Mouse (Mus musculus) erythroblast, adult 5-6 weeks (primary cell): Measurements from ENCODE around the gene Creld2. TPM values are rescaled to one million over a fixed set of nuclear protein-coding genes. Genes with fewer than 3 reads are reported as not detected.

Experiments used
- ATAC-seq: replicated peaks from 2 replicates; pipeline ENCODE4 v1.8.0; 2016; ENCODE audit warnings: moderate number of reproducible peaks, mild to moderate bottlenecking, moderate TSS enrichment, inconsistent platforms; ENCODE audit not compliant: poor library complexity, low FRiP score, severe bottlenecking
- total RNA-seq, 2 experiments: library from RNA; stranded (forward) in 1 of 2; stranded (reverse) in 1 of 2; fragments of 150-400 nt in 1 of 2; fragments of 200-764, 138-1000 nt in 1 of 2; gene quantifications; 2 replicates each; pipeline versions ENCODE4 v1.2.3 to v1.2.4; 2015 to 2017; ENCODE audit warnings: low replicate concordance in 2 of 2

The Creld2 gene
- total RNA-seq, 2 experiments from 2014 or later = 16.7 to 17.6 TPM

DNA sequence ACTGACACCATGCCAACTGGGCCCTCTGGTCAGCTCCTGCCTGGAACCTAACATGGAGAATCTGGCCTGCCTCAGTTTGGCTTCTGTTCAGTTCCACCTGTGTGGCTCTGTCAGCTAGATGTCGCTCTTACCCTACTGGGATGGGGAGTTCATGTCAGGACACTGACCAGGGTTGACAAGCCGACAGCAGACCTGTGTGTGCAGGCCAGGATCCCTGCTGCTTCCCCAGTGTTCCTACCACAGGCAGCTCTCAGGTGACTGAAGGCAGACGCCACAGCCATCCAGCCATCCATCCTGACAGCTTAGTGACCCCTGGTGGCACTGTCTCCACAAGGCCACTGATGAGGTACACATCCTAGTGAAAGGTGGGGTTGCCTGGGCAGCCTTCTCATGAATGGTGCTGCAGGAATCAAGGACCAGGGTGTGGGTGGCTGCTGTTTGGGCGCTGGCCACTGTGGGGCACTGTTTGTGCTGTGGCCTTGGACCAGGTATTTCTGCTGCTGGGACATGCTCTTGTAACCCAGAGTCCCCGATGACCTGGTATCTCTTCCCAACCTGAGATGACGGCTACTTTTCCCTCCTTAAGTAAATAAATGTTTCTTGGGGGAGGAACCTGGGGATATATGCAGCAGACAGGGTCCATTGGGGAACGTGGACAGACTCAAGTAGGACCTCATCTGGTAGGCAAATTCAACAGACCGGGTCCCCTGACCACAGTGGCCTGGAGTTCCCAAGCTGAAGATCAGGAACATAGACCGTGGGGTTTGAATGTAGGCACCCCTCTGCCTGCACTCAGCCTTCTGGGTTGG is 8.7 kb downstream of the Creld2 start:
- peak; percentile 76 for ATAC-seq

DNA sequence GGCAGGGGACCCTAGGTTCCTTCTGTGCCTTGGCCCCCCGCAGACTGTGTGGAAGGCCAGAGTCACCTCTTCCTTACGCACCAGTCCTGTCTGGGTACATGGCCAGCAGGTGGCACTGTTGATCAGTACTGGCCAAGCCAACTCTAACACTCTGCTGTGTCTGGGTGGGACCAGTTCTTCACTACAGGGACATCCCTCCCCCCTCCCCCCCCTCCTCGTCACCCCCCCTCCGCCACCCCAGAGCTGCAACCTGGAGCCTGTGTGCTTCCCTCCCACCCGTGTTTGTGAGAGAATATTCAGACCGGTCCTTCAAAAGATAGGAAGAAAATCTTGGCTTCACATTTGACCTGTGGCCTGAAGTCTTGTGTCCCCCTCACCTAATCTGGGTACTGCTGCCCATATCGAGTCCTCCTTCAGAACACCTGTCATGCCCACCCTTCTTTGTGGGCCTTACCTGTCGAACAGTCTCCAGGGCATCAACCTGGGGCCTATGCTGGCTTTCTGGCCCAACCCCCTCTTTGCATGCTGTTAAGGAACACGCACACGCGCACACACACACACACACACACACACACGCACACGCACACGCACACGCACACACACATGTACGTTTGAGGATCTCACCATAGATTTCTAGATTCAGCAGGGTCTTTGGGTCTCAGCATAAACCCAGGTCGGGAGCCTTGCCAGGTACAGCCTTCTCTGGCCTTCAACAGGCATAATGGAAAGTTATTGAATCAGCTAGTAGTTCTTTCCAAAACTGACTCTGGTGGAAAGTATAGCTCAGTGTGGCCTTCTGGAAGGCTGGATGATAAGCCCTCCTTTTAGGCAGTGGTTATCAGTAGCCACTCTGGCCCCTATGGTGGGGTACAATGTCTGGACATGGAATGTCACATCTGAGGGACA is 9.6 kb downstream of the Creld2 start:
- peak; percentile 74 for ATAC-seq

DNA sequence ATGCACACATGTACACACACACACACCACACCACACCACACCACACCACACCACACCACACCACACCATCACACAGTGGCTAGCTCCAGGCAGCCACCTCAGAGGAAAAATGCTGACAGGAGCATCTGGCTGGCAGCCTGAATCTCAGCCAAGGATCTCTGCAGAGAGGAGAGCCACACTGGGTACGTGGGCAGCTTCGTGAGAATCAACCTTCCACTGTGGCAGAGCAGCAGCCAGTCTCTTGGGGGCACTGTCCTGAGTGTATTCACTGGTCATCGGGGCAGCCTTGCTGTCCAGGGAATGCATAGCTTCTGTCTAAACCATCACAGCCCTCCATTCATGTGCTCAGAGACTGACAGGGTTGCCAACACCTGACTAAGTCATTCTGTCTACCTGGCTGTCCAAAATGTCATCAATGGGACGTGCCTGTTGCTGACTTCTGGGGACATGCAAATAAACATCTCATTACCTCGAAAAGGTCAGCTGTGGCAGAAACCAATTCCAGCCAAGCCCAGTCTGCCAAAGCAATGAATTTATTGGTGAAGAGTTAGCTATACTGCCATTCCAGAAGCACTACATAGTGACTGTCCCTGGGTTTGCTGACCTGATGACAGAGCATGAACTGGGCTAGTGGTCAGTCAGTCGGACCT is 10.5 kb downstream of the Creld2 start:
- no peak for ATAC-seq

DNA sequence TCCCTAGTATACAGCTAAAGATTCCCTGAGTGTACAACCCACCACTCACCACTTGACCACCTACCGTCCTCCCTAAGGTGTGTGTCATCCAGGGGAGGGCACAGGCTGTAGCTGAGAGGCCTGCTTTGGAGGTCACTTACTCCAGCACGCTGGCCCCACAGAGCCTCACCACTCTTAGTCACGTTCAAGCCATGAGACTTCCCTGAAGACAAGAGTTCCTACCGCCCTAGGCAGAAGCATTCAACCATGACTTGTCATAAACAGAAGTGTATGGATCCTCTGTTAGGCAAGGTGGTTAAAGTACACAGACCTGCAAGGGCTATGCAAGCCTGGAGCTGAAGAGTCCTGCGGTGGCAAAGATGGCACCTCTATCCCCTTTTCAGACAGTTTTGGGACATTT is 11.2 kb downstream of the Creld2 start:
- no peak for ATAC-seq

DNA sequence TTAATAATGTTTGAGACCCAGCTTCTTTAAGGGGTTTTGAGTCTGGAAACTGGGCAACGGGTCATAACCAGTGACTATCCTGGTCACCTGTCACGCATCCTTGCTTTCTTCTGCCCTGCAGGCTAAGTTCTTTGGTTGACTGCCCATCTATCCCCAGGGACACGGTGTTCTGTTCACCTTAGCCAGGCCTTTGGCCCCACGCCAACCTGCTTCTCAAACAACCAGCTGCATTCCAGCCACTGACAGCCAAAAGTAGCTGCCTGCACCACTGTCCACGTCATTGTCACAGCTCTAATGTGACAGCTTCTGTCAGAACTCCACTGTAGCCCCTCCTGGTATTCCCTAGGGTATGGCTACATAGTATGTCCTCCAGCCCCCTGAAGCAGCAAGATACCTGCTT is 12.0 kb downstream of the Creld2 start:
- no peak for ATAC-seq

DNA sequence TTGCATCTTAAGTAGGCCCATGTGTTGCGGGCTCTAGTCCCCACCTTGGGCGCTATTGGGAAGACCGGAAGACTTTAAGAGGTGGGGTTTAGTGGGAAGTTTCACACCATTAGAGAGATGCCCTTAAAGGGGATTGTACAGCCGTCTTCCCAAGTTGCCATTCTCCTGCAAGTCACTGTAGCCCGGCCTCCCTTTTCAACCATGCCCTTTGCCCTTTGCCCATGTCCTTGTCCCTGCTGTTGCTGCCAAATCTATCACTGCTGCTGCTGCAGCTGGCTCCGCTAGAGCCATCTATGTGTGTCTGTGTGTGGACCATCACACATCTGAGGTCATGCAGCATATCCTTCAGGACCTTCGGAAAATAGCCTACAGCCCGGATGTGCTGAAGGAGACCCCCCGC is 13.1 kb downstream of the Creld2 start:
- ATAC-seq = no peak

DNA sequence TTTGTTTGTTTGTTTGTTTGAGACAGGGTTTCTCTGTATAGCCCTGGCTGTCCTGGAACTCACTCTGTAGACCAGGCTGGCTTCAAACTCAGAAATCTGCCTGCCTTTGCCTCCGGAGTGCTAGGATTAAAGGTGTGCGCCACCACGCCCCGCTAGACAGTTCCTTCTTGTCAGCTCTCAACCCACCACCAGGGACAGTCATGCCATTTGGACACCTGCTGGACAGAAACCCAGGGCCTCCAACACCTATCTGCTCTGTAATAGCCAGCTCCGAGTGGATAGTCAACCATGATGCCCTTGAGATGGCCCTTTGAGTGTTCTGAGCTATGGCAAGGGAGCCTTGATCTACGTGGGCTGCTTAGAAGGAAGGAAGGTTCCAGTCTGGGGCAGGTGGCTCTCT is 16.6 kb downstream of the Creld2 start:
- no peak for ATAC-seq

DNA sequence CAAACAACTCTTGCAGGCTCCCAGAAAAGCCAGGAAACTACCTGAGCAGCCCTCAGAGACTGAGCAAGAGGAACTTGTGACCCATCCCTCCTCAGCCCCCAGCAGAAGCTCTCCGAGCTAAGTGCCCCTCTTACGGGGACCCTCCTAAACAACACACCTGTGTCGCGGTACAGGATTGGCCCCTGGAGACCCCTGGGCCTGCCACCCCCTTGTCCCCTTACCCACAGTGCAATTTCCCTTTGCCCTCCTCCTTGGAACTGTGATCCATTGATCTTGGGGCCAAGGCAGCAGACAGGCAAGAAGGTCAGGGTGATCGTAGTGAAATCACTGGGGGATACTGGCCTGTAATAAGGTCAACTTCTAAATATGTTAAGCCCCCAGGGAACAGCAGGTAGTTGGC is 17.1 kb downstream of the Creld2 start:
- ATAC-seq = no peak

DNA sequence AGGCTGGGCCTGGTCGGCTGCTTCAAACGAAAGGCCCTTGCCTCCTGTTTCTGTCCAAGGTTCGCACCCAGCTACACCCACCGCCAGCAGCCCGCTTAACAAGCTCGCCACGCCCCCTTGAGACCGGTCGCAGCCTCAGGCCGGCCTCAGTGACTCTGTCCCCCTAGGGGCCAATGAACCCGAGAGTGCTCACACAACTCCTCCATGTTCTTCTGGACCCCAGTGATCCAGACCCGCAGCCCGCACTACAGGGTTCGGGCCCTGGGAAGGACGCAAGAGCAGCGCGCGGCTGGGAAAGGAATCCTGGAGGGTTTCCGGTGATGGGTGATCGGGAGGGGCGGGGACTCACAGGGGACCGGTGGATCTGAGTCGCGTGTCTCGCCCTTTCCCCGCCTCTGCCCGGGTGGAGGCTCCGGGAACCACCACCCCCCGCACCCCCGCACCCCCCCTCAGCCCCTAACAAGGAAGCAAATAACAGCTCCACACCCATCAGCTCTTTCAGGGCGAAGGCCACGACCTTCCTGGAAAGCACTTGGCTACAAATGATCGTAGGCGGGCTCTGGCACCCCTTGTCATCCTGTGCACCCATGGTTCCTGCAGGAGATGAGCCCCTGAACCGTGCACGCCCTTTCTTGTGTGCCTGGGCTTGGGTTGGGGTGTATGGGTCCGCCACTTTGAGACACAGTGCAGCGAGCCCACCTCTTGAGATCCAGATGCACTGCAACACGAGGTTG is 17.9 kb downstream of the Creld2 start:
- ATAC-seq = no peak

DNA sequence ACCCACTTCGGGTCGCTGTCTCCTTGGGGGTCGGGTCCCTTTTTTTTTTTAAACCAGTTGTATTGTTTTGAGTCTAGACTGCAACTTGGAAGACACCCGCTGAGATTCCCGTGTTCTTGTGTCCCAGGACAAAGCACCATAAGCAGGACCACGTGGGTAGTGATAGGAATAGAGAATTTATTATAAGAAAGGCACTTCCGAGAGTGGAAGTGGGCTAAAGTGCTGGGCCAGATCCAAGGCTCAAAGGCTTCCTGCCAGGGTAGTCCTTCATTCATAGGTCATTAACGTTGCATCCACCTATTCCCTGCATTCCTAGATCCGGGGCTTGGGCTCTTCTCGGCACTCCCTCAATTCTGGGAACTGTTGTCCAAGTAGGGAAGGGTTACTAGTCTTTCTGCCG is 18.5 kb downstream of the Creld2 start:
- no peak for ATAC-seq

DNA sequence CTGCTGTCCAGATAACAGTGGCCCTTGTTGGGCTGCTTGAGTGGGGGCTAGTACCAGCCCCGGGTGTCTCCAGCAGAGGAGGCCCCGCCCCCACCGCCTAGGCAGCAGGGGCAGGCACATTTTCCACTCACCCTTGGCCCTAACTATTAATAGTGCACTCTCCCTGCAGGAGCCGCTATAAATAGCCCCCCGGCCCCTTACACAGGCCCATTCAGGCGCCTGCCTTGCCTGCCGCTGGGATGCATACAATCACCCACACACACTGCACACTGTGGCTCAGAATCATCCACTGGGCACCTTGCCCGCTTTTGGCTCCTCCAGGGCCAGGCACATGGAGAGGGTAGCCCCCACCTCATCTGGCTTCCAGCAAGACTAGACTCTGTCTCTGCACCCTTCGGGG is 19.8 kb downstream of the Creld2 start:
- no peak for ATAC-seq

DNA sequence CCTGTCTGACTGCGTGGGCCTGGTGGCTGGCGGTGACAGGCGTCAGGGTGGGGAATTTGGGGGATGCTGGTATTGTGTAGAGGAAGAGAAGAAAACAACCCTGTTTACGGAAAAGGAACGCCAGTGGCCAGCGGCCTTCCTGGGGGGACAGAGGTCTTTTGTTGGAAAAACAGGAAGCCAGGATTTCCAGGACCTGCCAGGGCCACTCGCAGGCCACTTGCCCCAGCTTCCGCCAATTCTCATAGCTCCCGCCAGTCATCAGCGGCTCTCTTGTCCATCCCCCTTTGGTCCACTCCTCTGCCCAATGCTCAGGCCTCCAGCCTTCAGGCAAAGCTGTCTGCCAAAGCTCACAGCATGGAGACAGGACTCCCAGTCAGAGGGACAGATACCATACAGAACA is 20.7 kb downstream of the Creld2 start:
- no peak for ATAC-seq

DNA sequence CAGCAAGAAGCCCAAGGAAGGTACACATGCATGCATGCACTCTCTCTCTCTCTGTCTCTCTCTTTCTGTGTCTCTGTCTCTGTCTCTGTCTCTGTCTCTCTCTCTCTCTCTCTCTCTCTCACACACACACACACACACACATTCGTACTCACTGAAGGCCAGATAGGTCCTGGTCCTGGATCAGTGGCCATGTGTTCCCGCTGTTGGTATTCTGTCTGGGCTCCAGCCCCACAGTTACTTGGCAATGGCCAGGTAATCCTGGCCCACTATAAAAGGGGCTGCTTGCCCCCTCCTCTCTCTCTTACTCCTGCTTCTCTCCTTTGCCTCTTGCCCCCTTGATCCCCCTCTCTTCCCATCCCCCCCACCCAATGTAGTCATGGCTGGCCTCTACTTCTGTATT is 21.7 kb downstream of the Creld2 start:
- no peak for ATAC-seq

DNA sequence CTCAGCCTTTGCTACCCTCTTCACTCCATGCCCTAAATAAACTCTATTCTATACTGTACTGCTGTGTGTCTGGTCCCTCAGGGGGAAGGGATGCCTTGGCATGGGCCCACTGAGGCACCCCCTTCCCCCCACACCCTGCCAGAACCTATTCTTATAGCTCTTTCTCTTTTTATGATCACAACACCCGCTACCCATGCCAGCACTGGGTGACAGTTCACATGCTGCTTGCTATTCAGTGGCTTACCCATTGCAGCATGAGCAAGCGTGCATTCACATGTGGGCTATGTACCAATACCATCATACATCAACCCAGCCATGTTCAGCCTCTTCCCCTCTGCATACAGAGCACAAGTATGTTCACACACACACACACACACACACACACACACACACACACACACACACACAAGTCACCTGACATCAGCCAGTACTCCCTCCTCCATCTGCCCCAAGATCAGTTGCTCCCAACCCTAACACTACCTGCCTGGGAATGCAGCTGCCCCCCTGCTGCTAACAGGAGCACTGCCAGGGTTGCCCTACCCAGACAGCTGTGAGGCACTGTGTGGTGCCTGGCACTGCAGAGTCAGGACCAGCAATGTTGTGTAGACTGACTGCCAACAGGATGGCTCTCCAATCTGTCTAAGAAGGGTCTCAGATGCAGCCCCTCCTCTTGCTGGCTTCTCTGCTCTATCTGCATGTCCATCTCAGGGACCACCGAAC is 22.3 kb downstream of the Creld2 start:
- ATAC-seq = no peak

DNA sequence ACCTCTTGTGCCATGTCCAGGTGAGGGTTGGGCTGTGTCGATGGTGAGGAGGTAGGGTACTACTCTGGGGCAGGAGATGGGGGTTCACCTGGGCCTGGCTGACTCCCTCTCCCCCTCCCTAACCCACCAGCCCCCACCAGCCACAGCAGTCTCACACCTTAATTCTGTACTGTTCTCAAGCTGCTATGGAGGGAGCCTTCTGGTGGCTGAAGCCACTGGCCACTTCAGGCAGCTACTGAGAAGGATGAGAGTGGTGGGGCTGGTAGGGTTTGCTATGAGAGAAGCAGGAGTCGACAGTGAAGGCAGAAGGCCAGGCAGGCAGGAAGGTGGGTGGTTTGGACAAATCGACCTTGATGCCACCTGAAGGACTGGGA is 22.8 kb downstream of the Creld2 start:
- no peak for ATAC-seq

DNA sequence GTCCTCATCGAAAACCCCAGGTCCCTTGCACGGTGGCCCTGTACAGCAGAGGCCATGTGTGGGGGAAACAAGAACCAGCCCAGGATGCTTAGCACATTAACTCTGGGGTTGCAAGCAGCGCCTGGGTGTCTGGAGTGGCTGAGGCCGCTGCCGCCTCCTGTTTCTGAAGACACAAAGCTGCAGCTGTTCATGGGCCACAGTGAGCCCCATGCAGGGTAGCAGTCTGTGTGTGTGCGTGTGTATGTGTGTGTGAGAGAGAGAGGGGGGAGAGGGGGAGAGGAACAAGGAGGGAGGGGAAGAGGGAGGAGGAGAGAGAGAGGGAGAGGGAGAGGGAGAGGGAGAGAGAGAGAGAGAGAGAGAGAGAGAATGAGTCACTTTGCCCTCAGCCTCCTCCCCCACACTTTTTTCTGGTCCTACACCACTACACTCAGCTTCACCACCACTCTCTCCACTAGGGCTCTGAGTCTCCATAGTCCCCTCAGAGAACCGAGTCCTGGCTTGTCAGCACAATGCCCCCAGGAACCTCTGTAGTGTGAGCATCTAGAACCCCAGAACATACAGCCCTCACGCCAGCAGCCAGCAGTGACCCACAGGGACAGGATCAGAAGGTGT is 24.1 kb downstream of the Creld2 start:
- ATAC-seq = no peak

DNA sequence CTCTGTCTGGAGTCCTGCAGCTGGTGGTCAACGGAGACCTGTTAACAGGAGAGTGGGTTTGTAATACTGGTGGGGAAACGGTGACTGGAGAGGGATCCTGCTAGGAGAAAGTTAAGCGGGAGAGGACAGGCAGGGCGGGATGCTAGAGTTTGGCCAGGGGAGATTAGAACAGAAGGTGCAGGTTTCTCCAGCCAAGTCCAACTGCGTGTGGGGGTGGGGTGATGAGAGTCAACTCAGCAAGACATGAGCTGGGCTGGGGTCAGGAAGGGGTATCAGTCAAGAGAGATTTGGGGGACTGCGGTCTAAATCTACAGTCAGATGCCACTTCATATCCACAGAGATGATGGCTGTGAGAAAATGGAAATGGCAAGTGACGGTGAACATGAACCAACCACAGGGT is 25.5 kb downstream of the Creld2 start:
- ATAC-seq = no peak

DNA sequence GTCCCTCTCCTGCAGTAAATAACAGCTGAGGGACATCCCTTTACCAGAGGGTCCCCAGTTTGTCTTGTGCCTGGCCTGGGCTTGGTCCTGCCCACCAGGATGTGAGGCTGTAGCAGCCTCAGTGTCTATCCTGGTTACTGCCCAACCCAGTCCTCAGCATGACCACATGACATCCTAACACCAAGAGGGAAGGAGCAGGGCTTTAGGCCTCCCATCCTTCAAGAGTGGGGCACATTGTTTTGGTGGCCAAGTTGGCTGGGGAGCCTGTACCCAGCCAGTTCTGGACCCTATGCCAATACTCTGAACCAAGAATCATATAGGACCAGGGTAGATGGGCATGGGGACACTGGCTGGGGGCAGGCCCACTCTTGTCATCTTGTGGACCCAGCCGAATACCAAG is 29.2 kb downstream of the Creld2 start:
- no peak for ATAC-seq

DNA sequence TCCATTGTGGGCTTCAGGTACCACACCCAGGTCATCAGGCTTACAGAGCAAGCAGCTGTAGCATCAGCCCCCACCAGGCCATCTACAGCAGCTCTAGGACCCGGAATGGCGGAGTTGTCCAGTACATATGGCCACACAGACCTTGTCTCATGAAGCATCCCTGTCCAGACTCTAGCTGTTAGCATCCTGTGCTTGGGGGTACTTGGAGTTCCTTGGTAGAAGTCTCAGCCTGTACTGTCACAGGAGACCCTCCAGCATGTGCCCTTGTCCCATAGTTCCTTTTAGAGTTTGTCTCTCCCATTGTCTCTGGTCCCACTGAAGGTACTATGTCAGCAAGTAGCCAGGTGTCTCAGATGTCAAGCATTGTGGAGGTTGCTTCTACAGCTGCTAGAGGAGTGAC is 30.2 kb downstream of the Creld2 start:
- ATAC-seq = no peak
